21 mouse cellular contexts compared by ENCODE assay signal in the genomic region with DNA sequence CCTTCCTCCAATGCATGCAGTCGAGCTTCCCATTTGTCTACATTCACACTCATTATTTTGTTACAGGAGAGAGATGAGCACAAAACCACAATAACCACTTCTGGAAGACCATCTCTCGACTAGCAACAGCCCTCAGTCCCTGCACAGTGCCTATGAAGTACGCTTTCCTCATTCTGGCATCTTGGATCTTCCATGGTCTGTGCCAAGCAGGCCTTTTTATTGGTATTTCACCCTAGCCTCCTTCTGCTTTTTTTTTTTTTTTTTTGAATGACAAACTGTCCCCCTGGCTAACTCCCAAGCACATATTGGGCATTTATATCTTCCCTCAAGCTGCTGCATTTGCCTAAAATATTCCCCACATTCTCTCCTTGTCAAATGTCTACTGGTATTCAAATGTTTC.
DNase-seq lines count a peak whose midpoint lies in the region; ATAC-seq lines count a peak whose summit lies in the region.
"Had no signal": no experiment of that assay in that cellular context is flagged by ENCODE, and none has a peak within 500 bp of the region (broad histone marks: within the 10 kb centered on the region; RNA-seq: fewer than 3 reads in every experiment).

No protein-coding gene starts in this region.

- no peak overlapping the region for H3K9ac ChIP-seq in forebrain, embryonic 14.5 days (ENCODE audit: low read length)
- no peak overlapping the region for H3K9ac ChIP-seq in forebrain, embryonic 12.5 days
- H3K9ac ChIP-seq: embryonic facial prominence, embryonic 13.5 days; hindbrain, embryonic 12.5 days; hindbrain, embryonic 15.5 days had no signal

- H3K27ac ChIP-seq in forebrain, embryonic 14.5 days (ENCODE audit: low read depth, low read length) = no peak overlapping the region
- no peak overlapping the region for H3K27ac ChIP-seq in forebrain, embryonic 12.5 days
- H3K27ac ChIP-seq: embryonic facial prominence, embryonic 10.5 days; embryonic facial prominence, embryonic 13.5 days; gastrocnemius, adult 2 months; hindbrain, embryonic 12.5 days; hindbrain, embryonic 15.5 days had no signal

- no peaks in the 10 kb centered on the region for H3K4me1 ChIP-seq in forebrain, embryonic 14.5 days (ENCODE audit: control insufficient read depth, insufficient read depth, low read length)
- H3K4me1 ChIP-seq in forebrain, embryonic 12.5 days = no peaks in the 10 kb centered on the region
- H3K4me1 ChIP-seq: embryonic facial prominence, embryonic 10.5 days; embryonic facial prominence, embryonic 13.5 days; hindbrain, embryonic 12.5 days; hindbrain, embryonic 15.5 days had no signal

- H3K36me3 ChIP-seq in forebrain, embryonic 14.5 days (ENCODE audit: control insufficient read depth, insufficient read depth, low read length) = no peaks in the 10 kb centered on the region
- no peaks in the 10 kb centered on the region for H3K36me3 ChIP-seq in forebrain, embryonic 12.5 days (replicated peaks)
- H3K36me3 ChIP-seq: embryonic facial prominence, embryonic 10.5 days; embryonic facial prominence, embryonic 13.5 days; hindbrain, embryonic 12.5 days; hindbrain, embryonic 15.5 days had no signal

- no peaks in the 10 kb centered on the region for H3K9me3 ChIP-seq in forebrain, embryonic 14.5 days (replicated peaks; ENCODE audit: control insufficient read depth, low read length)
- H3K9me3 ChIP-seq in forebrain, embryonic 12.5 days = no peaks in the 10 kb centered on the region
- H3K9me3 ChIP-seq: embryonic facial prominence, embryonic 10.5 days; embryonic facial prominence, embryonic 13.5 days; hindbrain, embryonic 12.5 days; hindbrain, embryonic 15.5 days had no signal

- peak; percentile 37 for DNase-seq in forebrain, embryonic 14.5 days (ENCODE audit: low spot score)
- DNase-seq in frontal cortex, adult 2 months (ENCODE audit: extremely low spot score in 1 of 2, low spot score in 1 of 2) = no peak
- DNase-seq in brain, embryonic 18.5 days (ENCODE audit: low read depth, low spot score) = peak; percentile 45
- DNase-seq in neural tube, embryonic 10.5 days (ENCODE audit: extremely low spot score, low spot score) = no peak
- DNase-seq: adrenal gland, postnatal 10 days; adrenal gland, postnatal 36 days; embryo, embryonic 11 days; gastrocnemius, adult 2 months; gastrocnemius, postnatal 14 days; heart, adult 11 months; kidney, adult 2 months had no signal

- no peaks in the 10 kb centered on the region for H3K27me3 ChIP-seq in forebrain, embryonic 14.5 days (replicated peaks; ENCODE audit: control insufficient read depth, insufficient read depth, low read length)
- H3K27me3 ChIP-seq in forebrain, embryonic 12.5 days = no peaks in the 10 kb centered on the region
- H3K27me3 ChIP-seq: embryonic facial prominence, embryonic 13.5 days; hindbrain, embryonic 12.5 days; hindbrain, embryonic 15.5 days had no signal

- no peak overlapping the region for H3K4me2 ChIP-seq in forebrain, embryonic 14.5 days (ENCODE audit: low read length)
- H3K4me2 ChIP-seq in forebrain, embryonic 12.5 days = no peak overlapping the region
- H3K4me2 ChIP-seq: embryonic facial prominence, embryonic 13.5 days; heart, embryonic 11.5 days; hindbrain, embryonic 12.5 days; hindbrain, embryonic 15.5 days had no signal

- 63% methylated on average over 3 of the region's 3 CpGs for WGBS in forebrain, embryonic 14.5 days
- WGBS in forebrain, embryonic 12.5 days = 64% methylated on average over 3 of the region's 3 CpGs

- H3K4me3 ChIP-seq in forebrain, embryonic 14.5 days (ENCODE audit: low read depth, low read length) = no peak overlapping the region
- H3K4me3 ChIP-seq in forebrain, embryonic 12.5 days (replicated peaks) = no peak overlapping the region
- H3K4me3 ChIP-seq: embryonic facial prominence, embryonic 10.5 days; embryonic facial prominence, embryonic 13.5 days; erythroblast, embryonic 14.5 days; gastrocnemius, adult 2 months; hindbrain, embryonic 12.5 days; hindbrain, embryonic 15.5 days had no signal

- ATAC-seq in forebrain, embryonic 14.5 days = no peak
- no peak for ATAC-seq in forebrain, embryonic 12.5 days (ENCODE audit: low FRiP score)
- ATAC-seq in frontal cortex, adult (ENCODE audit: low TSS enrichment) = peak; percentile 59; the same call in 1 of the 2 replicates
- ATAC-seq: CD4-positive, CD25-positive, alpha-beta regulatory T cell, adult 4 months; intestine, postnatal 0 days had no signal

Comparison
In these comparisons a context has a peak if more than half of its experiments do, and no peak if none do; other contexts are left out.
1. DNase-seq: peak in forebrain, embryonic 14.5 days (single experiment) and brain, embryonic 18.5 days (single experiment); none in frontal cortex, adult 2 months (0 of 2) and neural tube, embryonic 10.5 days (single experiment).